Mouse (Mus musculus) cortical plate, adult 2 months (tissue): ENCODE measurements at regions not wholly inside any gene's neighbourhood (a gene's known extent, or its start where the extent isn't known, plus 50 kb on each side); places are given as distances from the start of the nearest gene placed in this dataset.

Experiments
- CTCF ChIP-seq: fragments of 200-500 bp; IDR thresholded peaks from 2 replicates; pipeline ENCODE4 v1.5.1; 2011; ENCODE audit warnings: mild to moderate bottlenecking, control low read depth, low read length; ENCODE audit not compliant: insufficient read depth; ENCODE audit errors: extremely low read depth
- POLR2A ChIP-seq: fragments of 200-500 bp; IDR thresholded peaks from 2 replicates; pipeline ENCODE4 v1.6.1; 2011; ENCODE audit warnings: mild to moderate bottlenecking, low read length, control low read depth; ENCODE audit not compliant: insufficient read depth; ENCODE audit errors: extremely low read depth

DNA sequence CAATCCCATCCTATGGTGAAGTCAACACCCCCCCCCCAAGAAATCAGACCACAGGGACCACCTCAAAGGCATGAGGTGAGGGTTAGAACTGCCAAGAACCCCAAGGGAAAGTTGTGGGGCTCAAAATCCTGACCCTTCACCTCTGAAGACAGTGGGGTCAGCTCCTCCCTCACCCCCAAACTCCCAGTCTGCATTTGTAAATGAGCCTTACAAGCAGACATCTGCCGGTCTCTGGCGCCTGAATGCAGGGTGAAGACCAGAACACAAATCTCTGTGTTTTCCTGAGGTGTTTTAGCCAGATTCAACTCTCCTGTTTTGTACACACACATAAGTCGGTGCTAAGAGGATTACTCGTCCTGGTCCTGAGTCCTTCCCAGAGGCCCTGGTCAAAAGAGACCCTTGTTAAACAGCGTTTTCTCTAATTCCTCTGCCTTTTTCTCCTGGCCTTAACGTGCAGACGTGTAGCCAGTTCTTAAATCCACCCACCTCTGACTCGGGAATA is 61.9 kb downstream of the Cpn2 start:
- TF ChIP-seq CTCF: no peak
- no peak for TF ChIP-seq POLR2A
